Mouse (Mus musculus) erythroblast, embryonic 14.5 days (primary cell): ENCODE data around the gene Ropn1. TPM values are rescaled to one million over a fixed set of nuclear protein-coding genes. Genes with fewer than 3 reads are reported as not detected.
"Not testable (repeated sequence)": the region's sequence is repeated elsewhere in the genome, so short reads cannot be mapped to it uniquely, and the experiment has no call there.

Experiments
- H3K27me3 ChIP-seq: 2 replicates; pipeline ENCODE4 v1.6.1; 2012; ENCODE audit warnings: inconsistent platforms; ENCODE audit not compliant: control insufficient read depth
- H3K36me3 ChIP-seq: 2 replicates; pipeline ENCODE4 v1.6.1; 2012; ENCODE audit warnings: mild to moderate bottlenecking, inconsistent platforms; ENCODE audit not compliant: control insufficient read depth
- H3K4me1 ChIP-seq: 2 replicates; pipeline ENCODE4 v1.6.1; 2012; ENCODE audit warnings: inconsistent platforms; ENCODE audit not compliant: control insufficient read depth
- H3K4me3 ChIP-seq: replicated peaks from 2 replicates; pipeline ENCODE3; 2012; ENCODE audit warnings: moderate library complexity, mild to moderate bottlenecking, inconsistent platforms
- H3K9me3 ChIP-seq: 2 replicates; pipeline ENCODE4 v1.6.1; 2012; ENCODE audit warnings: low read length, inconsistent platforms, mixed read lengths; ENCODE audit not compliant: control insufficient read depth
- GATA1 ChIP-seq: IDR thresholded peaks from 2 replicates; pipeline ENCODE4 v1.6.1; 2012; ENCODE audit warnings: low read length, inconsistent platforms, mixed read lengths
- TAL1 ChIP-seq: IDR thresholded peaks from 3 replicates; pipeline ENCODE4 v1.6.1; 2012; ENCODE audit warnings: low read length, inconsistent platforms, mixed read lengths
- polyA plus RNA-seq: library from polyadenylated mRNA; stranded (reverse); fragments of >175 nt; gene quantifications from 2 replicates; pipeline ENCODE4 v1.2.3, GENCODE M21; 2012

Gene Ropn1
- polyA plus RNA-seq, 1 experiment: not detected

DNA sequence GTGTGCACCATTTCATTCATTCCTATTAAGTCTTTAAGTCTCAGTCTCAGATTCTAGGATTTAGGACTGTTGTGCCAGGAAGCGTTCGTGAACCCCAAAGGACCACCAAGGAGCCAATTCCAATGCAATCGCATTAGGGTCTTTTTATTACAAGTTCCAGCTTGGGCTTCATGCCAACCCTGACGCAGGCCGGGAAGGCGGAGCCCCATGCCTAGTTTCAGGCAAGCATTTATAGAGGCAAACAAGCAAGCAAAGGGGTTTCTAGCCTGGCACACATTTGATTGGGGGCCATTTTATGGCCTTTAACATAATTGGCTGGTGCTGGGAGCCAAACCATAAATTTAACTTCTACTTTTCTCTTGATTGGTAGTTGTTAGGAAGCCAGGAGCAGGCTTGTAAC is 24.6 kb downstream of the Ropn1 start:
- Histone ChIP-seq H3K4me1 (no peaks in the 10 kb centered on the region), H3K36me3 (no peaks in the 10 kb centered on the region), H3K9me3 (no peaks in the 10 kb centered on the region), H3K4me3 (no peak overlapping the region), H3K27me3 (no peaks in the 10 kb centered on the region)
- TF ChIP-seq TAL1 (no peak), GATA1 (no peak)

GRCm38 (mm10) chr16:34681823-34682222 is 32.1 kb downstream of the Ropn1 start:
- H3K9me3 ChIP-seq: no peaks in the 10 kb centered on the region
- H3K4me1 ChIP-seq: no peaks in the 10 kb centered on the region
- H3K4me3 ChIP-seq: no peak overlapping the region
- TF ChIP-seq GATA1: no peak
- H3K27me3 ChIP-seq: peaks cover 2% of the 10 kb centered on the region; the same call in 1 of the 2 replicates
- no peaks in the 10 kb centered on the region for H3K36me3 ChIP-seq

DNA sequence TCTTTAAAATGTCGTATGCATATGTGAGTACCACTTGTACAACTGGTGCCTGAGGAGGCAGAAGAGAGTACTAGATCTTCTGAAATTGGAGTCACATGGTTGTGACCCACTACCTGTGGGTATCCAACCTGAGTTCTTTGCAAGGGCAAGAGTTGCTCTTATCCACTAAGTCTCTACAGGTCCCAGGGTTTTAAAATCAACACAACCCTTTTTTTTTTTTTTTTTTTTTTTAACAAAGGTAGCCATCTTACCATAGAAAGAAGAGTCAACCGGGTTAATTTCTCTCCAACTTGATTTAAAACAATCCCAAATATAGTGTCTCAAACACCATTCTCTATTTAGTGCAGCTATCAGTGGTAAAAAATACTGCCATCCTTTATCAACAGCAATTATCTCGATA is 40.2 kb downstream of the Ropn1 start:
- peak overlapping the region; percentile 74 for H3K4me3 ChIP-seq

DNA sequence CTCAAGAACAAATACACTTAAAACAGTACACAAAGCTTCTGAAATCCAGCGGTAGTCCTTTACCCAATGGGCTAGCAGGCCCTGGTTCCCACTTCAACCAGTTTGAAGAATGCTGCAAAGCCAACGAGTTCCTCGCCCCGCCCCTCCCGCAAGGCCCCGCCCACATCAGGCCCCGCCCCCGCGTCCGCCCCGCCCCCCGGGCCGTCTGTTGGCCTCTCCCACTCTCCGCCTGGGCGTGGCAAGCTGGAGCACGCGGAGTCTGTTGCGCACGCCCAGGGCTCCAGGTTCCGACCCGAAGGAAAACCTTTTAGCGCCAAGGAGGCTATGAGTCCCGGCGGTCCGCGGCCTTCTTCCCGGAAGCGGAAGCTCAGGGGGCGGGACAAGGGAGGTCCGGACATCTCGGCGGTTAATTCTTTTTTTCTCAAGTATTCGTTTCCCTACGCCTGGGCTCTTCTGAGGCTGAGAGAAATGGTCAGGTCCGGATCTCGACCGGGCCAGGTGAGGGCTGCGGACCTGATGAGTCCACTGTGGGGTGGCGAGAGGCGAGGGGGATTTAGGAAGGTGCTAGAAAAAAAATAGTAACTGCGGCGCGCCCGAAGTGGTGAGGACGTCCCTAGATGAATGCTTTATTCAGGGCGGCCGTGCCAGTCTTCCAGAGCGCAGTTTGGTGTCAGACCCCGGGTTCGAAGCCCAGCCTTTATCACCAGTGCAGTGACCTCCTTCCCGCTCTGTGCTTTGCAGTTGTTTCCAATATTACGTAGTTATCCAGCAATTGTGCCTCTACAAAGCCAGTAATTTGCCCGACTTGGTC is 40.8 kb downstream of the Ropn1 start, which contains the start of gene Ccdc14:
Ccdc14 (plus strand) TSS at position 283 of the 811 bp plus-strand sequence.
- Histone ChIP-seq H3K27me3 (peaks cover 6% of the 10 kb centered on the region; the same call in 1 of the 2 replicates), H3K4me3 (peak within 1 kb of the TSS; percentile 74), H3K9me3 (no peaks in the 10 kb centered on the region), H3K36me3 (peaks cover 4% of the 10 kb centered on the region), H3K4me1 (peaks cover 16% of the 10 kb centered on the region)
- TF ChIP-seq TAL1 (no peak), GATA1 (no peak)

More for the DNA sequence above, 40.2 kb downstream of the Ropn1 start:
- Histone ChIP-seq H3K9me3 (no peaks in the 10 kb centered on the region), H3K4me1 (peaks cover 16% of the 10 kb centered on the region), H3K36me3 (no peaks in the 10 kb centered on the region), H3K27me3 (peaks cover 6% of the 10 kb centered on the region; the same call in 1 of the 2 replicates)
- TF ChIP-seq GATA1 (no peak), TAL1 (no peak)

GRCm38 (mm10) chr16:34691156-34691555 is 41.4 kb downstream of the Ropn1 start:
- H3K27me3 ChIP-seq: peaks cover 4% of the 10 kb centered on the region; the same call in 1 of the 2 replicates
- H3K4me1 ChIP-seq: peaks cover 16% of the 10 kb centered on the region
- peak overlapping the region; percentile 74 for H3K4me3 ChIP-seq
- H3K9me3 ChIP-seq: no peaks in the 10 kb centered on the region
- TF ChIP-seq GATA1: no peak
- no peak for TF ChIP-seq TAL1
- peaks cover 8% of the 10 kb centered on the region for H3K36me3 ChIP-seq

DNA sequence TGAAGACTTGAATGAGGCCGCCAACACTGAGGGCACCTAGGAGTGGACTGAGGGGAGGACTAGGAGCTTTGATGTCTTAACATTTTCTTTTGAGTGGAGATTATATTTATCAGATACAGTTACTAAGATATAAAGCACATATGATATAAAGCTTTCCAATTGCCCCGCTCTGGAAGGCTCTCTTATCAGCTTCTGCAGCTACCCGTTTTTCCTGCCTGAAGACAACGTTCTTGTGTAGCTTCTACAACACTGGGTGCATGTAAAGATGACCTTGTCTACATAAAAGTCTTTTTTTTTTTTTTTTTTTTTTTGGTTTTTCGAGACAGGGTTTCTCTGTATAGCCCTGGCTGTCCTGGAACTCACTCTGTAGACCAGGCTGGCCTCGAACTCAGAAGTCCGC is 44.8 kb downstream of the Ropn1 start:
- peaks cover 16% of the 10 kb centered on the region for H3K4me1 ChIP-seq
- TF ChIP-seq GATA1 (no peak), TAL1 (no peak)
- no peaks in the 10 kb centered on the region for H3K27me3 ChIP-seq
- H3K9me3 ChIP-seq: no peaks in the 10 kb centered on the region
- peaks cover 32% of the 10 kb centered on the region for H3K36me3 ChIP-seq
- no peak overlapping the region for H3K4me3 ChIP-seq

- H3K27me3 ChIP-seq: not testable (repeated sequence)
- peaks cover 44% of the 10 kb centered on the region for H3K36me3 ChIP-seq
These were observed 49.0 kb downstream of the Ropn1 start for GRCm38 (mm10) chr16:34698721-34699120.

DNA sequence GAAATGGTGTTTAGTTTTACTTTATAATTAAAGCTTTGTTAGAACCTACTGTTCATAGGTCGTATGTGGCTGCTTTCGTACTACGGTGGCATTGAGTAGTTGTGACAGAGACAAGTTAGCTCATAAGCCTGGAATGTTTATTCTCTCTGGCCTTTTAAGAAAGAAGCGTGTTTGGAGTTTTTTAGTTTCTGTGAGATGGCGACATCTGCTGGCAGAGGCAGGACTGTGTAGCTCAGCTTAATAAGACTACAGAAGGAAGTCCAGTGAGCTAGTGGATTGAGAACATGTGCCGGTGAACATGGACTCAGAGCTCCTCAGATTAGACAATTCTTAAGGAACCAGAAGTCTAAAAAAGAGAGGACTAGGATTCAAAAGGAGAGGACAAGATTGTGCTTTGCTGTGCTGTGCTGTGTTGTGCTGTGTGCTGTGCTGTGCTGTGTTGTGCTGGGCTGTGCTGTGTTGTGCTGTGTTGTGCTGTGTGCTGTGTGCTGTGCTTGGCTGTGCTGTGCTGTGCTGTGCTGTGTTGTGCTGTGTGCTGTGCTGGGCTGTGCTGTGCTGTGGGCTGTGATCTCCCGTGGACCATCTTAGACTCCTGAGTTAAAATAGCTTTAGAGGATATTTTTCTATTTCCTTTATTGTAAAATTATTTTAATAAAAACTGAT is 50.6 kb downstream of the Ropn1 start:
- H3K27me3 ChIP-seq: no peaks in the 10 kb centered on the region
- no peaks in the 10 kb centered on the region for H3K9me3 ChIP-seq
- TF ChIP-seq GATA1 (no peak), TAL1 (no peak)
- no peaks in the 10 kb centered on the region for H3K4me1 ChIP-seq
- no peak overlapping the region for H3K4me3 ChIP-seq
- H3K36me3 ChIP-seq: peaks cover 50% of the 10 kb centered on the region

More at GRCm38 (mm10) chr16:34698721-34699120, 49.0 kb downstream of the Ropn1 start:
- not testable (repeated sequence) for H3K4me3 ChIP-seq, H3K9me3 ChIP-seq, H3K4me1 ChIP-seq

GRCm38 (mm10) chr16:34700828-34701216 is 51.1 kb downstream of the Ropn1 start:
- TF ChIP-seq TAL1 (no peak), GATA1 (no peak)
- Histone ChIP-seq H3K36me3 (peaks cover 53% of the 10 kb centered on the region), H3K4me3 (no peak overlapping the region), H3K4me1 (no peaks in the 10 kb centered on the region), H3K27me3 (no peaks in the 10 kb centered on the region), H3K9me3 (no peaks in the 10 kb centered on the region)
